Mouse (Mus musculus) liver, embryonic 14.5 days (tissue): ENCODE measurements at regions not wholly inside any gene's neighbourhood (a gene's known extent, or its start where the extent isn't known, plus 50 kb on each side); places are given as distances from the start of the nearest gene placed in this dataset.

ENCODE experiments used
- CTCF ChIP-seq: IDR thresholded peaks from 2 replicates; pipeline ENCODE4 v1.5.1; 2016; ENCODE audit warnings: antibody characterized with exemption, low read depth, control low read depth
- EP300 ChIP-seq: IDR thresholded peaks from 2 replicates; pipeline ENCODE4 v1.6.1; 2016; ENCODE audit warnings: antibody characterized with exemption, low read depth

- no peak for TF ChIP-seq CTCF
- no peak for TF ChIP-seq EP300
These were observed 52.5 kb upstream of the Caprin1 start for GRCm38 (mm10) chr2:103849766-103850530.
